Mouse (Mus musculus) hindbrain, embryonic 10.5 days (tissue): ENCODE results near the gene Mrgprd. TPM values are rescaled to one million over a fixed set of nuclear protein-coding genes. Genes with fewer than 3 reads are reported as not detected.

Source experiments
- DNase-seq: peaks from one replicate; pipeline ENCODE4 v3.0.0-alpha.2; 2017; ENCODE audit warnings: low spot score
- H3K27ac ChIP-seq: fragments of 300-500 bp; sonication (generic); 2 replicates; pipeline ENCODE4 v1.5.1; 2016; ENCODE audit warnings: mild to moderate bottlenecking, moderate library complexity
- H3K27me3 ChIP-seq: fragments of 300-500 bp; sonication (generic); 2 replicates; pipeline ENCODE4 v1.6.1; 2016; ENCODE audit warnings: mild to moderate bottlenecking; ENCODE audit not compliant: poor library complexity, insufficient read depth, severe bottlenecking
- H3K36me3 ChIP-seq: fragments of 300-500 bp; sonication (generic); 2 replicates; pipeline ENCODE4 v1.6.1; 2016; ENCODE audit warnings: mild to moderate bottlenecking, moderate library complexity
- H3K4me1 ChIP-seq: fragments of 300-500 bp; sonication (generic); replicated peaks from 2 replicates; pipeline ENCODE4 v1.6.1; 2016; ENCODE audit warnings: mild to moderate bottlenecking
- H3K4me3 ChIP-seq: fragments of 300-500 bp; sonication (generic); 2 replicates; pipeline ENCODE4 v1.5.1; 2016; ENCODE audit warnings: mild to moderate bottlenecking, moderate library complexity
- H3K9me3 ChIP-seq: fragments of 300-500 bp; sonication (generic); 2 replicates; pipeline ENCODE4 v1.6.1; 2016; ENCODE audit warnings: mild to moderate bottlenecking, moderate library complexity
- WGBS: fragments of 180-500 bp; shearing (Covaris S2); methylation state at CpG from one replicate; pipeline ENCODE4 v1.1.7; 2016; 5-methylcytosine and 5-hydroxymethylcytosine counted together
- polyA plus RNA-seq: library from polyadenylated mRNA; unstranded; fragments of >200 nt; fragmentation: Nextera tagmentation; extraction: Ambion mirVana; gene quantifications from 2 replicates; pipeline ENCODE4 v1.2.1, GENCODE M21; 2016

Mrgprd gene
- polyA plus RNA-seq, 1 experiment from 2014 or later = not detected

- Histone ChIP-seq H3K36me3 (no peaks in the 10 kb centered on the region), H3K9me3 (no peaks in the 10 kb centered on the region), H3K27me3 (peaks cover 3% of the 10 kb centered on the region), H3K4me3 (no peak overlapping the region), H3K4me1 (peaks cover 14% of the 10 kb centered on the region), H3K27ac (no peak overlapping the region)
- DNase-seq = no peak
- WGBS = 88% methylated on average over 4 of the region's 4 CpGs
Measured at GRCm38 (mm10) chr7:145308866-145309265, 5.8 kb upstream of the Mrgprd start.

GRCm38 (mm10) chr7:145309877-145310276, 4.8 kb upstream of the Mrgprd start:
- Histone ChIP-seq H3K27me3 (peaks cover 3% of the 10 kb centered on the region), H3K36me3 (no peaks in the 10 kb centered on the region), H3K4me3 (no peak overlapping the region), H3K9me3 (no peaks in the 10 kb centered on the region), H3K4me1 (peaks cover 14% of the 10 kb centered on the region), H3K27ac (peak overlapping the region; percentile 40; the same call in 1 of the 2 replicates)
- 76% methylated on average over 1 of the region's 1 CpGs for WGBS
- no peak for DNase-seq

GRCm38 (mm10) chr7:145310526-145310925, 4.1 kb upstream of the Mrgprd start:
- no peaks in the 10 kb centered on the region for H3K9me3 ChIP-seq
- no peak for DNase-seq
- peaks cover 3% of the 10 kb centered on the region for H3K27me3 ChIP-seq
- 83% methylated on average over 5 of the region's 5 CpGs for WGBS
- peaks cover 14% of the 10 kb centered on the region for H3K4me1 ChIP-seq
- no peak overlapping the region for H3K27ac ChIP-seq
- no peaks in the 10 kb centered on the region for H3K36me3 ChIP-seq
- no peak overlapping the region for H3K4me3 ChIP-seq

- no peak overlapping the region for H3K27ac ChIP-seq
- H3K9me3 ChIP-seq = no peaks in the 10 kb centered on the region
- WGBS = 87% methylated on average over 3 of the region's 3 CpGs
- peaks cover 3% of the 10 kb centered on the region for H3K27me3 ChIP-seq
- H3K4me1 ChIP-seq = peaks cover 14% of the 10 kb centered on the region
- DNase-seq = no peak
- H3K36me3 ChIP-seq = no peaks in the 10 kb centered on the region
- no peak overlapping the region for H3K4me3 ChIP-seq
Measured at GRCm38 (mm10) chr7:145312137-145312536, 2.5 kb upstream of the Mrgprd start.

GRCm38 (mm10) chr7:145317522-145317921, 2.9 kb downstream of the Mrgprd start:
- Histone ChIP-seq H3K27me3 (no peaks in the 10 kb centered on the region), H3K36me3 (no peaks in the 10 kb centered on the region), H3K9me3 (no peaks in the 10 kb centered on the region), H3K27ac (no peak overlapping the region), H3K4me1 (no peaks in the 10 kb centered on the region), H3K4me3 (no peak overlapping the region)
- 66% methylated on average over 4 of the region's 4 CpGs for WGBS
- DNase-seq = no peak

GRCm38 (mm10) chr7:145319481-145319880, 4.8 kb downstream of the Mrgprd start:
- H3K36me3 ChIP-seq = no peaks in the 10 kb centered on the region
- peaks cover 5% of the 10 kb centered on the region; the same call in 1 of the 2 replicates for H3K4me1 ChIP-seq
- DNase-seq = no peak
- no peaks in the 10 kb centered on the region for H3K27me3 ChIP-seq
- WGBS = 82% methylated on average over 3 of the region's 3 CpGs
- no peak overlapping the region for H3K4me3 ChIP-seq
- no peaks in the 10 kb centered on the region for H3K9me3 ChIP-seq
- no peak overlapping the region for H3K27ac ChIP-seq

- Histone ChIP-seq H3K4me1 (peaks cover 16% of the 10 kb centered on the region), H3K27ac (no peak overlapping the region), H3K36me3 (no peaks in the 10 kb centered on the region), H3K27me3 (no peaks in the 10 kb centered on the region), H3K9me3 (no peaks in the 10 kb centered on the region), H3K4me3 (no peak overlapping the region)
- WGBS = 28% methylated on average over 4 of the region's 4 CpGs
- DNase-seq = no peak
Measured at GRCm38 (mm10) chr7:145323607-145324006, 9.0 kb downstream of the Mrgprd start.

GRCm38 (mm10) chr7:145325697-145326096, 11.1 kb downstream of the Mrgprd start:
- no peak for DNase-seq
- 51% methylated on average over 2 of the region's 2 CpGs for WGBS
- no peak overlapping the region for H3K27ac ChIP-seq
- no peaks in the 10 kb centered on the region for H3K36me3 ChIP-seq
- no peak overlapping the region for H3K4me3 ChIP-seq
- H3K4me1 ChIP-seq = peaks cover 26% of the 10 kb centered on the region
- H3K9me3 ChIP-seq = no peaks in the 10 kb centered on the region
- H3K27me3 ChIP-seq = no peaks in the 10 kb centered on the region

- no peak for DNase-seq
- whole genome bisulfite sequencing = 81% methylated on average over 2 of the region's 2 CpGs
- H3K4me3 ChIP-seq = no peak overlapping the region
- H3K4me1 ChIP-seq = peaks cover 27% of the 10 kb centered on the region
- no peaks in the 10 kb centered on the region for H3K9me3 ChIP-seq
- no peaks in the 10 kb centered on the region for H3K36me3 ChIP-seq
- no peaks in the 10 kb centered on the region for H3K27me3 ChIP-seq
- H3K27ac ChIP-seq = peak overlapping the region; percentile 41; the same call in 1 of the 2 replicates
Measured at GRCm38 (mm10) chr7:145329982-145330381, 15.3 kb downstream of the Mrgprd start.

GRCm38 (mm10) chr7:145330641-145331040, 16.0 kb downstream of the Mrgprd start:
- 77% methylated on average over 2 of the region's 2 CpGs for WGBS
- Histone ChIP-seq H3K36me3 (no peaks in the 10 kb centered on the region), H3K27ac (peak overlapping the region; percentile 30; the same call in 1 of the 2 replicates), H3K27me3 (no peaks in the 10 kb centered on the region), H3K9me3 (no peaks in the 10 kb centered on the region), H3K4me1 (peaks cover 32% of the 10 kb centered on the region), H3K4me3 (no peak overlapping the region)
- DNase-seq = no peak

- no peaks in the 10 kb centered on the region for H3K9me3 ChIP-seq
- 72% methylated on average over 1 of the region's 1 CpGs for WGBS
- no peaks in the 10 kb centered on the region for H3K27me3 ChIP-seq
- H3K4me3 ChIP-seq = no peak overlapping the region
- DNase-seq = no peak
- H3K27ac ChIP-seq = no peak overlapping the region
- H3K4me1 ChIP-seq = peaks cover 29% of the 10 kb centered on the region
- no peaks in the 10 kb centered on the region for H3K36me3 ChIP-seq
Measured at GRCm38 (mm10) chr7:145332376-145333041, 17.9 kb downstream of the Mrgprd start.

GRCm38 (mm10) chr7:145333936-145334335, 19.3 kb downstream of the Mrgprd start:
- 85% methylated on average over 6 of the region's 6 CpGs for WGBS
- no peak for DNase-seq
- H3K9me3 ChIP-seq = 0 out of 2 replicates have a peak, but pooled peaks cover 3% of the 10 kb centered on the region
- no peak overlapping the region for H3K4me3 ChIP-seq
- no peaks in the 10 kb centered on the region for H3K27me3 ChIP-seq
- H3K27ac ChIP-seq = no peak overlapping the region
- peaks cover 21% of the 10 kb centered on the region for H3K4me1 ChIP-seq
- no peaks in the 10 kb centered on the region for H3K36me3 ChIP-seq

- 79% methylated on average over 4 of the region's 4 CpGs for WGBS
- peaks cover 16% of the 10 kb centered on the region for H3K4me1 ChIP-seq
- no peaks in the 10 kb centered on the region for H3K27me3 ChIP-seq
- DNase-seq = no peak
- 0 out of 2 replicates have a peak, but pooled peaks cover 4% of the 10 kb centered on the region for H3K9me3 ChIP-seq
- peak overlapping the region; percentile 12; the same call in 1 of the 2 replicates for H3K27ac ChIP-seq
- no peak overlapping the region for H3K4me3 ChIP-seq
- no peaks in the 10 kb centered on the region for H3K36me3 ChIP-seq
Measured at GRCm38 (mm10) chr7:145334428-145335027, 19.9 kb downstream of the Mrgprd start.
